Mouse (Mus musculus) urinary bladder, postnatal 0 days (tissue): ENCODE data around the gene Vmn1r195. TPM values are rescaled to one million over a fixed set of nuclear protein-coding genes. Genes with fewer than 3 reads are reported as not detected.

Source experiments
- polyA plus RNA-seq: library from polyadenylated mRNA; unstranded; fragments of >200 nt; fragmentation: Nextera tagmentation; extraction: Ambion mirVana; gene quantifications from 2 replicates; pipeline ENCODE4 v1.2.1, GENCODE M21; 2015

Vmn1r195 gene
- not detected in 2 replicates for polyA plus RNA-seq

GRCm38 (mm10) chr13:22270222-22270621 lies at the start of gene Vmn1r195:
TSS of gene Vmn1r195 (plus strand) at chr13:22270522.

GRCm38 (mm10) chr13:22223060-22223459 lies 47.3 kb upstream of the Vmn1r195 start, which contains the start of gene Vmn1r193:
TSS of gene Vmn1r193 (minus strand) at chr13:22223160.

DNA sequence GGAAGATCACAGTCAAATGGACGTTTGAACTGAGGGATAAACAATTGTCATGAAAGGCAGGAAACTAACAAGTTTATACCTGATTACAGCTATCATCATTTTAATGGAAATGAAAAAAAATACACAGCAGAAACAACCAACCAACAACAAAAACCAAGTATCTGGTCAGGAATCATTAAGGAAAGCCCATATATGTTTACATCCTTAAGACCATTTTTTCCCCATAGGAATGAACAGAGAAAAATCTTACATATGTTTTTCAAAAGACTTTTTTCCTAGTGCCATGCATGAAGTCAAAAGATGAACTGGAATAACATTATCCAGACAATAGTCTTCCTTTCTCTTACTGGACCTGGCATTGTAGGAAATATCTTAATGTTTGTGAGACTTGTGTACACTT lies 26.4 kb upstream of the Vmn1r195 start, which contains the start of gene Vmn1r194:
Vmn1r194 (plus strand) TSS at position 301 of the 400 bp plus-strand sequence.

DNA sequence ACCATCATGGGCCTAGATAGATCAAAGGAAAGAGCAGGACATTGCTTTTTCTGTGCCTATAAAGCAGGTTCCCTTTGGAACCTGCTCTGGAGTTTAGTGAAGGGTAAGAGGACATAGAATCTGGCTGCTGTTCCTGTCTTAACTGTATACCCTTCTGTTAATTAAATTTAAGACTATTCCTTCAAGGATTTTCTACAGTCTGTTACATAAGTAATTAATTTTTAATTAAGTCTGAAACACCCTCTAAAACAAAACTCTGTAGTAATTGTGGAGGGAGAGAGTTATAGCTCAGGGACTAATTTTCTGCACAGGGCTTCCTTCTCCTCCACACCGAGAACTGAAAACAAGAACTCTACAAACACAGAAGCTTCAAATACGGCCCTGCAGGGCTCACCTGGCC lies 19.3 kb downstream of the Vmn1r195 start, which contains the start of gene Vmn1r196:
Vmn1r196 (plus strand) TSS at position 301 of the 400 bp plus-strand sequence.

DNA sequence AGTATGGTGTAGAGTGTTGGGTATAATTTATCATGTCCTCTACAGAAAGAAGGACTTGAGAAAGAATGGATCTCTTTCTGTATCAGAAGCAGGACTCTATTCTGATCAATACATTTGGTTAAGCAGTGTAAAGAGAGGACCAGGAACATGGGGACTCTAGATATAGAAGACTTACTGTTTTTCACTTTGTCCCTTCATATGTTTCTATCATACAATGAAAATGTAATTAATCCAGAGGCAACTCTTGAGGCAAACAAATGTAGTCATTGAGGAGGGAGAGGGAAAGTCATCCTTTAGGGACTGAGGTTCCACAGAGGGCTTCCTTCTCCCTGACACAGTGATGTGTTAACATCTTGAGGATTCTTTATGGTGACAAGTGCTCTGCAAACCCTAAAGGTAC lies 54.0 kb downstream of the Vmn1r195 start, which contains the start of gene Vmn1r197:
Vmn1r197 (plus strand) TSS at position 301 of the 400 bp plus-strand sequence.

Other genes with a start within 250 kb of the Vmn1r195 start
- 2.2 TPM in 1 of 2 replicates, not detected in the other for gene Hist1h2ah, start 235.0 kb upstream of the Vmn1r195 start, polyA plus RNA-seq
- gene Hist1h2bk, start 234.7 kb upstream of the Vmn1r195 start, polyA plus RNA-seq: 0.92 and 1.3 TPM in 2 replicates
- 4.6 and 7.5 TPM in 2 replicates for gene Hist1h4i, start 229.2 kb upstream of the Vmn1r195 start, polyA plus RNA-seq
- 8.4 and 8.8 TPM in 2 replicates for gene Hist1h2ag, start 227.6 kb upstream of the Vmn1r195 start, polyA plus RNA-seq
- gene Hist1h2bj, start 227.3 kb upstream of the Vmn1r195 start, polyA plus RNA-seq: 1.8 and 2.4 TPM in 2 replicates
- gene Vmn1r188, start 186.1 kb upstream of the Vmn1r195 start, polyA plus RNA-seq: not detected in 2 replicates
- gene Vmn1r189, start 164.7 kb upstream of the Vmn1r195 start, polyA plus RNA-seq: not detected in 2 replicates
- not detected in 2 replicates for gene Vmn1r191, start 86.6 kb upstream of the Vmn1r195 start, polyA plus RNA-seq
- gene Vmn1r192, start 79.4 kb upstream of the Vmn1r195 start, polyA plus RNA-seq: not detected in 2 replicates
- not detected in 2 replicates for gene Vmn1r193, start 47.4 kb upstream of the Vmn1r195 start, polyA plus RNA-seq
- gene Vmn1r194, start 26.3 kb upstream of the Vmn1r195 start, polyA plus RNA-seq: not detected in 2 replicates
- not detected in 2 replicates for gene Vmn1r196, start 19.4 kb downstream of the Vmn1r195 start, polyA plus RNA-seq
- not detected in 2 replicates for gene Vmn1r197, start 54.1 kb downstream of the Vmn1r195 start, polyA plus RNA-seq
- gene Vmn1r198, start 79.8 kb downstream of the Vmn1r195 start, polyA plus RNA-seq: not detected in 2 replicates
- not detected in 2 replicates for gene Vmn1r199, start 109.3 kb downstream of the Vmn1r195 start, polyA plus RNA-seq
- gene Vmn1r200, start 119.9 kb downstream of the Vmn1r195 start, polyA plus RNA-seq: not detected in 2 replicates
- gene Vmn1r201, start 201.4 kb downstream of the Vmn1r195 start, polyA plus RNA-seq: not detected in 2 replicates
- gene Vmn1r202, start 234.9 kb downstream of the Vmn1r195 start, polyA plus RNA-seq: not detected in 2 replicates
- gene Vmn1r203, start 247.6 kb downstream of the Vmn1r195 start, polyA plus RNA-seq: not detected in 2 replicates